Mouse (Mus musculus): Measurements from ENCODE around the gene Gm21988. TPM values are rescaled to one million over a fixed set of nuclear protein-coding genes. Genes with fewer than 3 reads are reported as not detected.

Gene Gm21988
- 7.9 and 10.1 TPM in 2 replicates for polyA plus RNA-seq (2016; fragmentation: Nextera tagmentation; extraction: Ambion mirVana)

DNA sequence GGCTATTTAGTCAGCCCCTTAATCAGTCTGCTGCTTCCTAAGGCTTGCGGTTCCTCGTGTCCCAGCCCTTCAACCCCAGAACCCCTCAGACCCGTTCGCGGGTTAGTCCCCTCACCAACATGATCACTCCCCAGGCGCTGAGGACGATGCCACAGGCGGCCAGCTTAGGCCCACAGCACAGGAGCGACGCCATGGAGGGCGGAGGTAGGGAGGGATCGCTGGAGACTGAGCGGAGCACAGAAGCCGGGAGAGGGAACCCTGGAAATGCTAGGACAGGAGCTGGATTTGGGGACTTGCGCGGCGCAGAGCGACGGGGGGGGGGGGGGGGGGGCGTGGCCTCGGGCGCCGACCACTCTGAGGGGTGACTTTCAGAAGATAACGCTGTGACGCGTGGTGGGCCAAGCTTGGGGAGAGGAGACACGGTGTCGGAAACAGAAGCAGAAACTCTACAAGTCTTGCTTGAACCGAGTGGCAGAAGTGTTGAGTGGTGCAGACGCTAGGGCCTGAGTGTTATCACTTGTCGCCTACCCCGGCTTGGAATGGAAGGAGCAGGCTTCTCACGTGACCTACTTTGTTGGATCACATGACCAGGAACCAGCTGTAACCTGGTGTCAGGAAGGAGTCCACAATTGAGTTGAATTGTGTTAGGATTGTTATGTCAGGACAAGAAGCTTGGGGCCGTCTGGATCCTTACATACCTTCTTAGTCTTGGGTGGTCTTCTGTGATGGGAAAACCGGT is at the start of gene Gm21988, which contains the start of gene Rnasek:
TSS of gene Gm21988 (minus strand) at position 290 of the 739 bp plus-strand sequence.
TSS of gene Rnasek (minus strand) at position 302 of the 739 bp plus-strand sequence.
- peak; percentile 84 for DNase-seq (ENCODE audit: extremely low spot score, low spot score)
- Histone ChIP-seq H3K27ac (peak within 1 kb of the TSS; percentile 94), H3K9me3 (no peaks in the 10 kb centered on the region), H3K4me1 (peaks cover 46% of the 10 kb centered on the region), H3K27me3 (ENCODE audit: poor library complexity, severe bottlenecking) (0 out of 2 replicates have a peak, but pooled peaks cover 2% of the 10 kb centered on the region), H3K36me3 (replicated peaks) (peaks cover 15% of the 10 kb centered on the region), H3K4me3 (peak within 1 kb of the TSS; percentile 94)
- WGBS, result 0% methylated on average over 32 of the region's 35 CpGs

DNA sequence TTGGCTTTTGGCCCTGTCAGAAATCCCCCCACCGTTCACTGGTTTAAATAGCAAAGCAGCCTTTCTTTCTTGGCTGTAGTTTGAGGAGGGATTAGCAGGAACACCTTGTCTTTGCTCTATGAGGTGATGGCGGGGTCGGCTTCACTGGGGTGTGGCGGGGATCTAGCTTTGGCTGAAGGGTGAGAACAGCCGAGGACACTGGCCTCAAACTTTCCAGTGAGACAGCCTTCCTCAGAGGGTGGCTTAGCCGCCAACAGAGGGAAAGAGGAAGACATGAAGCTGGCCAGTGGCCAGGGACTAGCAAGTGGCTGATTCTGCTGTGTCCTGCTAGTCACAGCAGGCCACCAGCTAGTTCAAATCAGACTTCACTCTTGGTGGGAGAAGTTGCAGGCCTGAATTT is 49.6 kb upstream of the Gm21988 start:
- Histone ChIP-seq H3K4me1 (peaks cover 8% of the 10 kb centered on the region), H3K36me3 (replicated peaks) (no peaks in the 10 kb centered on the region), H3K4me3 (no peak overlapping the region), H3K27me3 (ENCODE audit: poor library complexity, severe bottlenecking) (no peaks in the 10 kb centered on the region), H3K9me3 (no peaks in the 10 kb centered on the region), H3K27ac (no peak overlapping the region)
- WGBS, result 32% methylated on average over 6 of the region's 6 CpGs
- DNase-seq (ENCODE audit: extremely low spot score, low spot score), result no peak

DNA sequence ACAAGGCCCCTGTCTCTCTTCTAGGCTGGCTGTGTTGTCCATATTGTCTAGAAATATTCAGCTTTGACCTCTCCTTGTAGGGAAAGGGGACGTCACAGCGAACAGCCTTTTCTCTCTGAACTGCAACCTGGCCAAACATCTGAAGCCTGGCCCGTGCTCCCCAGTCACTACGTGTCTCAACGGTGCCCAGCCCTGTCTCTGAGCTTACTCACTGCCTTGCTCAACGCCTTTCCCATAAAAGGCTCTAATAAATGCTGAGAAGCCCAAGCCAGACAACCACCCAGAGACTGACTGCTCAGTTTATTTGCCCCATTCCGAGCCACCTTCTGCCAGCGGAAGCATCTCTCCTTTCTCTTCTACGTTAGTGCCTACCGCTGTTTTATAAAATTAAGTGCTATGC is 48.5 kb upstream of the Gm21988 start:
- H3K4me1 ChIP-seq, result peaks cover 8% of the 10 kb centered on the region
- 89% methylated on average over 10 of the region's 10 CpGs for WGBS
- H3K27ac ChIP-seq, result no peak overlapping the region
- H3K36me3 ChIP-seq (replicated peaks), result no peaks in the 10 kb centered on the region
- no peaks in the 10 kb centered on the region for H3K27me3 ChIP-seq (ENCODE audit: poor library complexity, severe bottlenecking)
- no peaks in the 10 kb centered on the region for H3K9me3 ChIP-seq
- no peak overlapping the region for H3K4me3 ChIP-seq
- no peak for DNase-seq (ENCODE audit: extremely low spot score, low spot score)

DNA sequence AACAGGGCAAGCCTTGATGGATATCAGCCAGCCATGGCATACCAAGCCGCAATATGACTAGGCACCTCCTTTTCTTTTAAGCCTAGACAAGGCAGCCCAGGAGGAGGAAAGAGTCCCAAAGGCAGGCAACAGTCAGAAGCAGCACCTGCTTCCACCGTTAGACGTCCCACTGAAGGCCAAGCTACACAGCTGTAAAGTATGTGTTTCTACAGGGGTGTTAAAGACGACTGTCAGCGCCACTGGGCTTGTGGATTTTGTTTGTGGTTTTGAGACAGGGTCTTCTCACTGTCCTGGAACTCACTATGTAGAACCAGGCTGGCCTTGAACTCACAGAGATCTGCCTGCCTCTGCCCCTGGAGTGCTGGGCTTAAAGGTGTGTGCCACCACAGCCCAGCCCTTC is 46.1 kb upstream of the Gm21988 start:
- DNase-seq (ENCODE audit: extremely low spot score, low spot score), result no peak
- Histone ChIP-seq H3K36me3 (replicated peaks) (no peaks in the 10 kb centered on the region), H3K9me3 (no peaks in the 10 kb centered on the region), H3K27me3 (ENCODE audit: poor library complexity, severe bottlenecking) (no peaks in the 10 kb centered on the region), H3K4me3 (no peak overlapping the region), H3K27ac (no peak overlapping the region), H3K4me1 (peaks cover 4% of the 10 kb centered on the region)
- 91% methylated on average over 5 of the region's 5 CpGs for WGBS

DNA sequence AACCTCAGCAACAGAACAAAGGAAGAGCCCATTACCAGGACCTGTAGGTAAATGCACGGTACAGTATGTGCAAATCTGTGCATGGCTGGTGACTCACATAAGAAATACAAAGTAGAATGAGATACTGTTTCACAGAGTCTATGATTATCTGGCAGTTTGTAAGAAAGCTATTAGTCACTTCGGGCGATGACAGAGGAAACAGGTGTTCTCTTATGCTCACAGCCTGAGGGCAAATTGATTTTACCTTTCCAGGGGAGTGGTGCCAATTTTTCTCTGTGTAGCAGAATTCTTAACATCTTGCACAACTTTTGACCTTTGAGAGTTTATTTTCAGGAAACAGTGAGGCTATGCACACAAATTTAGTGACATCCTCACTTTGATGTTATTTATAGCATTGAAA is 45.1 kb upstream of the Gm21988 start:
- Histone ChIP-seq H3K27me3 (ENCODE audit: poor library complexity, severe bottlenecking) (no peaks in the 10 kb centered on the region), H3K27ac (no peak overlapping the region), H3K36me3 (replicated peaks) (no peaks in the 10 kb centered on the region), H3K4me1 (peaks cover 3% of the 10 kb centered on the region), H3K9me3 (no peaks in the 10 kb centered on the region), H3K4me3 (no peak overlapping the region)
- DNase-seq (ENCODE audit: extremely low spot score, low spot score), result no peak
- 83% methylated on average over 3 of the region's 3 CpGs for WGBS

DNA sequence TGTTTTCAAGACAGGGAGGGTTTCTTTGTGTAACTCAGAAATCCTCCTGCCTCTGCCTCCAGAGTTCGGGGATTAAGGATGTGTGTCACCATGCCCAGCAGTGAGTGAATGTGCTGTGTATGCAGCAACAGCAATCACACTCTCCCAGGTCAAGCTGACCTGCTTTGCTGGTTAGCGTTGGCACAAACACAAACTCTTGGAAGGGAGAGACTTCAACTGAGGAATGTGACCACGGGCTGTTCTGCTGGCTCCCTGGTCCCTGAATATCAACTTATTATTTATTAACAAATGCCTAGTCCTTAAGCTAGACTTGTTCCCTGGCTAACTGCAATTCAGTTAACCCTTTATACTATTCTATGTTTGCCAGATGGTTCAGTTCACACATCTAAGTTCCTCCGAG is 44.0 kb upstream of the Gm21988 start:
- H3K9me3 ChIP-seq, result no peaks in the 10 kb centered on the region
- H3K4me3 ChIP-seq, result no peak overlapping the region
- no peak for DNase-seq (ENCODE audit: extremely low spot score, low spot score)
- no peaks in the 10 kb centered on the region for H3K36me3 ChIP-seq (replicated peaks)
- no peak overlapping the region for H3K27ac ChIP-seq
- no peaks in the 10 kb centered on the region for H3K27me3 ChIP-seq (ENCODE audit: poor library complexity, severe bottlenecking)
- WGBS, result 85% methylated on average over 4 of the region's 4 CpGs
- H3K4me1 ChIP-seq, result no peaks in the 10 kb centered on the region

DNA sequence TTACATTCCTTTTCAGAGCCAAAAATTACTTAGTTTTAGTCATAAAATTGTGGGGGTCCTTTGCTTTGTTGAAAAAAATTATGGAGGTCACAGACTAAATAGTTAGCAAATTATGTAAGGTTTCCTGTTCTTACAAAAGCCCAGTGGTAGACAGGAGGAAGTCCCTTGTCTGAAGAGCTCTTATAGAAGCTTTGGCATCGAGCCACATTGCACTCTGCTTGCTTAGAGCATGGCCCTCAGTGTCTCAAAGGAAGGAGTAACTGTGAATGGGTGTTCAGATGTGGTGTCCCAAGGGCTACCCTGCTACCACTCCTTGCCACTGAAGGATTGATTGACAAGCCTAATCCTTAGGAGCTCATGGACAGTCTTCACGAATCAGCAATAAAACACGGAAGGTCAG is 40.8 kb upstream of the Gm21988 start:
- DNase-seq (ENCODE audit: extremely low spot score, low spot score), result no peak
- WGBS, result 81% methylated on average over 3 of the region's 3 CpGs
- Histone ChIP-seq H3K4me1 (no peaks in the 10 kb centered on the region), H3K9me3 (no peaks in the 10 kb centered on the region), H3K4me3 (no peak overlapping the region), H3K27me3 (ENCODE audit: poor library complexity, severe bottlenecking) (no peaks in the 10 kb centered on the region), H3K36me3 (replicated peaks) (no peaks in the 10 kb centered on the region), H3K27ac (no peak overlapping the region)

DNA sequence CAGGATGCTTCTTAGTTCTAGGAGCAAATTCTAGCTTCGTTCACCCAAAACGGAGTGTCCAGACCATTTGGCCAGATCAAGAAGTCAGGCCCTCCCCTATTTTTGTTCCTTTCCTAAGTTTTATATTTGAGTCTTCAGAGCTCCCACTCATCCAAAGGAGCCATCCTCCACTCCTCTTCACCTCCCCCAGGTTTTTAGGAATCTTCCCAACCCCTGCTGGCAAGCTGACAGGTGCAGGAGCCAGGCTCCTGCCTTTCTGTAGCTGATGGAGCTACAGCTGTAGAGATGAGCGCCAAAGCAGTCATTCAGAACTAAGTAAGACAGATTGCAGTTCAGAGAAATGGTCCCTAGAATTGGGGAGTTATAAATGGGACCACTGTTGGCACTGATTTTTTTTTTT is 39.3 kb upstream of the Gm21988 start:
- Histone ChIP-seq H3K27ac (no peak overlapping the region), H3K9me3 (no peaks in the 10 kb centered on the region), H3K36me3 (replicated peaks) (no peaks in the 10 kb centered on the region), H3K4me1 (no peaks in the 10 kb centered on the region), H3K27me3 (ENCODE audit: poor library complexity, severe bottlenecking) (no peaks in the 10 kb centered on the region), H3K4me3 (no peak overlapping the region)
- WGBS, result 86% methylated on average over 3 of the region's 3 CpGs
- DNase-seq (ENCODE audit: extremely low spot score, low spot score), result no peak

DNA sequence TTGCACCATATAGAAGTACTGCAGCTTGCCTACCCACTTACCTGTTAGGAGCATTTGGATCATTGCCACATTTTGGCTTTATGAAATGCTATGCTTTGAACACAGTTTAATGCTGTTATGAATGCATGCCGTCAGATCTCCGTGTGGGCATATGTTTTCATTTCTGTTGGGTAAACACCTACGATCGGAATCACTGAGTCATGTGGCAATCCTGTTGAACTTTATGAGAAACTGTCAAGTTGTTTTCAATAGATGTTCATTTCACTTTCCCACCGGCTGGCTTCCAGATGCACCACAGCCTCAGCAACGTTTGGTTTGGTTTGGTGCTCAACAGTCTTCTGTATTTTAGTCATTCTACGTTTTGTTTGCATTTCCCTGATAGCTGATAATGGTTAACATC is 32.0 kb upstream of the Gm21988 start:
- Histone ChIP-seq H3K36me3 (replicated peaks) (no peaks in the 10 kb centered on the region), H3K4me3 (no peak overlapping the region), H3K4me1 (no peaks in the 10 kb centered on the region), H3K27me3 (ENCODE audit: poor library complexity, severe bottlenecking) (no peaks in the 10 kb centered on the region), H3K9me3 (no peaks in the 10 kb centered on the region), H3K27ac (no peak overlapping the region)
- no peak for DNase-seq (ENCODE audit: extremely low spot score, low spot score)
- WGBS, result 89% methylated on average over 7 of the region's 7 CpGs

DNA sequence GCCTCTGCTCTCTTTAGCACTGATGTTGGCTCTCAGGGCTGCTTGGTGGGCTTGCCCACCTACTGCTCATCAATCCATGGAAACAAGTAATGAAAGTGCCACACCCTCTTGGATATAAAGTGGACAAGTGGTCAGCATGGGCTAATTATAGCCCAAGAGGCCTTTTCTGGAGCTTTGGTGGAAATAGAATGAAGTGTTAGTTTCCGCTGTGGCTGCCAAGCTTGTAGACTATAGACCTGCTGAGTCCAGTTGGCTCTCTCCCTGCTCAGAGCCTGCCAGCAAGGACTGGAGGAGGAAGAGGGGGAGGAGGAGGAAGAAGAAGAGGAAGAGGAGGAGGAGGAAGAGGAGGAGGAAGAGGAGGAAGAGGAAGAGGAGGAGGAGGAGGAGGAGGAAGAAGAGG is 26.8 kb upstream of the Gm21988 start:
- DNase-seq (ENCODE audit: extremely low spot score, low spot score), result no peak
- WGBS, result 79% methylated on average over 1 of the region's 1 CpGs

DNA sequence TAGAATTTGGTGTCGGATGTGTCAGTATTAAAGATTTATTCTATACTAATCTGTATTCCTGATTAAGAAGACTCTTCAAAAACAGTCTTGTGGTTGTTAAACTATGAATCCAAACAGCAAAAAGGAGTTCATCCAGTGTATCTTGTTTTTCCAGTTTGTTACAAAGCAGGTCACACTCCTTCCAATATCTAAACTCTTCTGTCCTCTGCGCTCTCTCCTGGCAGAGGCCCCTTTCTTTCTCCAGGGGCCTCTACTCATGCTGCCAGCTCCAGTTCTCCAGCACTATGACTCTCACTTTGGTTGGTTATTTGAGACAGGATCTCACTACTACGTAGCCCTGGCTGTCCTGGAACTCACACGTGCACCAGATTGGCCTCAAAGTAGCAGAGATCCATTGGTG is 26.2 kb upstream of the Gm21988 start:
- no peaks in the 10 kb centered on the region for H3K4me1 ChIP-seq
- H3K27me3 ChIP-seq (ENCODE audit: poor library complexity, severe bottlenecking), result no peaks in the 10 kb centered on the region
- no peak overlapping the region for H3K27ac ChIP-seq

More for the DNA sequence above, 26.8 kb upstream of the Gm21988 start:
- Histone ChIP-seq H3K27ac (no peak overlapping the region), H3K9me3 (no peaks in the 10 kb centered on the region), H3K36me3 (replicated peaks) (no peaks in the 10 kb centered on the region), H3K27me3 (ENCODE audit: poor library complexity, severe bottlenecking) (no peaks in the 10 kb centered on the region), H3K4me3 (no peak overlapping the region), H3K4me1 (no peaks in the 10 kb centered on the region)

DNA sequence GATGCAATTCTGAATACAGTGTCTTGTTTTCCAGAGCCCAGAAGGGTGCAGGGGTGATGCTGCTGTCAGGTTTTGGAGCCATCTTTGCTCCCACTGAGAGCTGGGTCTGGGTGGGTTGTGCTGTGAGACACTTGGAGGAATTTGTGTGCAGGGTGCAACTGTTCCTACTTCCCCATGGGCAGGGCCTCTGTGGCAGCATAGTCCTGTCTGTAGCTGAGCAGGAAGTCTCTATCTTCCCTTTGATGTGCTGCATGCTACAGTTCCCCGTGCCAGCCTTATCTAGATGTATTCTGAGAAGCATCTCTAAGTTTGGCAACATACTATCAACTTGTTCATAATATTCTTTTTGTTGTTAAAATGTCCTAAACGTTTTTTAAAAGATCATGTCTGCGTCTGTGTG is 25.6 kb upstream of the Gm21988 start:
- Histone ChIP-seq H3K4me3 (no peak overlapping the region), H3K36me3 (replicated peaks) (no peaks in the 10 kb centered on the region), H3K27ac (no peak overlapping the region), H3K9me3 (no peaks in the 10 kb centered on the region), H3K27me3 (ENCODE audit: poor library complexity, severe bottlenecking) (no peaks in the 10 kb centered on the region), H3K4me1 (no peaks in the 10 kb centered on the region)
- DNase-seq (ENCODE audit: extremely low spot score, low spot score), result no peak
- WGBS, result 64% methylated on average over 3 of the region's 3 CpGs

More for the DNA sequence above, 26.2 kb upstream of the Gm21988 start:
- Histone ChIP-seq H3K4me3 (no peak overlapping the region), H3K36me3 (replicated peaks) (no peaks in the 10 kb centered on the region), H3K9me3 (no peaks in the 10 kb centered on the region)
- no peak for DNase-seq (ENCODE audit: extremely low spot score, low spot score)
- WGBS, result 81% methylated on average over 4 of the region's 4 CpGs

DNA sequence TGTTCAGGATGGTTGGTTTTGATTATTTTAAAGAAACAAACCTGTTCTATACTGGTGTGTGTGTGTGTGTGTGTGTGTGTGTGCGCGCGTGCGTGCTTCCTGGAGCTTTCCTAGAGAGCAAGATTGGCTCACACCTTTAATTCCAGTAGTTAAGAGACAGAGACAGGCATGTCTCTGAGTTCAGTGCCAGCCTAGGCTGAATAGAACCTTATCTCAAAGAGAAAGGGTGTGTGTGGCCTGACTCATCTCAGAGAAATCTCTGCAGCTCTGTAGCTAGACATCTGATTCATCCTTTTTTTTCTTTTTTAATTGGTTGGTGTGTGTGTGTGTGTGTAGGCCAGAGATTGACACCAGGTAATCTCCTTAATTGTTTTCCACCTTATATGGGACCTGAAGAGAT is 19.4 kb upstream of the Gm21988 start:
- Histone ChIP-seq H3K4me1 (peaks cover 16% of the 10 kb centered on the region), H3K36me3 (replicated peaks) (no peaks in the 10 kb centered on the region), H3K4me3 (no peak overlapping the region), H3K9me3 (no peaks in the 10 kb centered on the region), H3K27ac (no peak overlapping the region), H3K27me3 (ENCODE audit: poor library complexity, severe bottlenecking) (peaks cover 27% of the 10 kb centered on the region)
- 92% methylated on average over 4 of the region's 4 CpGs for WGBS
- no peak for DNase-seq (ENCODE audit: extremely low spot score, low spot score)
